Mouse (Mus musculus) small intestine, adult 2 months (tissue): Measurements from ENCODE around the gene Mmachc.

Experiments used
- CTCF ChIP-seq: fragments of 200-500 bp; IDR thresholded peaks from 2 replicates; pipeline ENCODE4 v1.5.1; 2012; ENCODE audit warnings: low read depth, mild to moderate bottlenecking, control low read depth, inconsistent platforms, low read length, moderate library complexity, mixed read lengths; ENCODE audit not compliant: insufficient replicate concordance, insufficient read length; ENCODE audit errors: extremely low read depth
- POLR2A ChIP-seq: fragments of 200-500 bp; IDR thresholded peaks from 2 replicates; pipeline ENCODE4 v1.6.1; 2012; ENCODE audit warnings: low read depth, mild to moderate bottlenecking, control low read depth, inconsistent platforms, low read length, moderate library complexity

- no peak for TF ChIP-seq CTCF
- no peak for TF ChIP-seq POLR2A
These were observed 41.5 kb upstream of the Mmachc start for GRCm38 (mm10) chr4:116749750-116750149.
